Mouse (Mus musculus): Measurements from ENCODE around the gene Pygm. TPM values are rescaled to one million over a fixed set of nuclear protein-coding genes. Genes with fewer than 3 reads are reported as not detected.

The Pygm gene
- 10.1 TPM for polyA plus RNA-seq (2014; fragmentation: Illumina TruSeq; extraction: RNeasy Lipid Tissue Mini Kit (QIAGEN cat#74804); ENCODE audit: low read depth, low replicate concordance)

DNA sequence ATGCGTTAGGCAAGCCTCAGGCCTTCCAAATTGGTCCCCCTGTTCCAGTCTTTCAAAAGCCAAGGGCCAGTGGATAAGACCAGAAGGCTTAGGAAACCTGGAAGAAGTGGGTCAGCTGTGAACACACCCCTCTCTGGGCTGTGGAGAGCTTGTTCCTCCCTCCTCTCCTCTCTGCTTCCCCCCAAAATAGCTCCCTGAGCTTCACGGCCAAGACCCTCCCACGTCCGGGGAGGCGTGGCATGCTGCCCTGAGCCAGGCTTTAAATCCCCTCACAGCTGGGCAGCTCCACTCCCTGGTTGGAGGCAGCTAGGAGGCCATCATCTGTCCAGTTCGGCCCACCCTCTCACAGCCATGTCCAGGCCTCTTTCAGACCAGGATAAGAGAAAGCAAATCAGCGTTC is at the start of gene Pygm:
TSS of gene Pygm (plus strand) at position 272 of the 400 bp plus-strand sequence.

DNA sequence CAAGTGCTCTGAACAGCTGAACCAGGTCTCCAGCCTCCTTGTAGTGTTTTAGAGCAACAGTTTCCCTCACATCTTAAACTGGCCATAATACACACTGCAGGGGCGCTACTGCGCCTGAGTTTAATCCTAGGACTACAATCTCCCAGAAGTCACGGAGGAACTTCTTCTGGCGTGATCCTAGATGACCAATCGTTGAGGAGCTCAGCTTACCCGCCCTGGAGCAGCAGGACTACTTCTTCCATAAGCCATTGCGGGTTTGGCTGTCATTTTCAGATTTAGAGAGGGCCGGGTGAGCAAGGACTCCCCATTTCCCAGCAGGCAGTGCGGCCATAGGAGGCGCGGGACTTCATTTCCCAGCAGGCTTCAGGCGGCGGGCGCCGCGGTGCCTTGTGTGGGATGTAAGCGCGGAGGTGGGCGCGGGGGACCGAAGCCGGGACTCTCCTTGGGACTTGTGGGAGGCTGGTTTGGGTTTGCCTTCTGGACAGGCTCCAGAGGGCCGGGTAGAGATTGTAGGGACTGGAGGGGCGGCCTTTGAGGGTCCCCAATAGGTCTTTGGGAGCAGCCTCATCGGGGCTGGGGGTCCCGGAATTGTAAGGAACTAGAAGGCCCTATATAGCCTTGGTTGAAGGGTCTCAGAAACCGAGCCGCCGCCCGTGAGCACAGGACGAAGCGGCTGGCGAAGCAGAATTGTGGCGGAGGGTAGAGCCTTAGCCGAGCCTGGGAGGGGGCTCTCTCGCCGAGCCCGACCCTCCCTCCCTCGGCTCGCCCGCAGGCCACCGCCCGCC is 49.3 kb upstream of the Pygm start, which contains the start of gene Men1:
TSS of gene Men1 (plus strand) at position 307 of the 785 bp plus-strand sequence.

DNA sequence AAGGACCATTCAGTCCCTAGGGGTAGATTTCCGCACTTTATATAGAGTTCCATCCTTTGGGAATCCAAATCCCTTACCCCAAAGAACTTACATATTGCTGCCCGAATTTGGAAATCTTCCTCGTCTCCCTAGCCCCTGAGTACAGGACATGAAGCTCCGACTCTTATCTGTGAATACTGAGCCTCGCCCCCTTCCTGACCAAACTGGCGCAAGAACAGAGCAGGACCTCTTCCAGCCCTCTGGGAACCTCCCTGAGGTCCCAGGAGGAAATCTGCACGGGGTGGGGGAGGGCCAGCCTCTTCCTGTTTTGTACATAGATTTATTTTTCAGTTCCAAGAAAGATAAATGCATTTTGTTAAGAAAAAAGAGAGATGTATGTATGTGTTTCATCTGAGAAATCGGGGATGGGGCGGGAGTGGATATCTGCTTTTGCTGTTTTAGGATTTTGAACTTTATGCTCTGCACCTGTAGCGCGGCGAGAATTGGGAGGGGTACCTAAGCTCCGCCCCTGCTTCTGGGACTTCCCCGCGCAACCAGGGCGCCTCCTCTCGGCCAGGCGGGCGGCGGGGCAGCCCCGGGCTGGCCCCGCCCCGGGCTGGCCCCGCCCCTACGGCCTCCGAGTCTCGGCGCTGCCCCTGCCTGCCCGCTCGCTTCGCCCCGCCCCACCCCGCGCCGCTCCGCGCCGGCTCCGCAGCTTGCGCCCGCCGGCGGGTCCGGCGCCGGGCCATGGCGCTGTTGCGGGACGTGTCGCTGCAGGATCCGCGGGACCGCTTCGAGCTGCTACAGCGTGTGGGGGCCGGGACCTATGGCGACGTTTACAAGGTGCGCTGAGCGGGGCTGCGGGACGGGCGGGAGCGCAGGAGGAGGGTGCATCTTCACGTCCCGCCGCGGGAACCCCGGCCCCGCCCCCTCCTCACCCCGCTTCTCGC is 43.4 kb upstream of the Pygm start, which contains the start of gene Map4k2:
TSS of gene Map4k2 (plus strand) at position 612 of the 929 bp plus-strand sequence.

DNA sequence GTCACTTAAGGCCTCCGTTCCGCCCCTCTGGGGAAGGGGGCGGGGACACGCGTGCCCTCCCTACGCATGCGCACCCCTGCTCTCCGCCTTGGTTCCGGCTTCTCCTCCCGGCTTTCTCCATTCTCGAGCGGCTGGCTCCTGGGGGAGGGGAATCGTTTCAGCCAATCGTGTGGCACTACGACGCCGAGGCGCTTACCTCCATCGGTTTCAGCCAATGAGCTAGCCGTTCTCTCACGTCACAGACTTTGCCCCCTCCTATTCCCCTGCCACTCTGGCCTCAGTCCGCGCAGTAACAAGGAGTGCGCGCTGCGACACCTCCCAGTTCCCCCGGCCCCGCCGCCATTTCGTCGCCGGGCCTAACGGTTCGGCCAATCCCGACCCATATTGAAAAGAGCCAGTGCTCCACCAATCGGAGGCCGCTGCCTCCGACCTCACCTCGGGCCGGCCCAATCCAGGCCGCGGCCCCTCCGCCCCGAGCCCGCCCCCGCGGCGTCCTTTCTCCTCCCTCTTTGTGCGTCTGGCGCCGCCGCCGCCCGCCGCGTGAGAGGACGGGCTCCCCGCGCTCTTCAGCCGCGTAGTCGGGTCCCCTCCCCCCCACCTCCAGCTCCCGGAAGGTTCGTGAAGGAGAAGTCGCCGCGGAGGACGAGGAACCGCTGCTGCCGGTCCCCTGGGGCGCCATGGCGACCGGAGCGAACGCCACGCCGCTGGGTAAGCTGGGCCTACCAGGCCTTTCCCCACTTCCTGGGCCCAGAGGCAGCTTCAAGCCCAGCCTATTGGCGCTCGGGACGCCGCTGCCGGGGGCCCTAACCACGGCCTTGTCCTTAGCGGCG is 20.6 kb upstream of the Pygm start, which contains the start of gene Sf1:
TSS of gene Sf1 (plus strand) at position 280 of the 830 bp plus-strand sequence.

DNA sequence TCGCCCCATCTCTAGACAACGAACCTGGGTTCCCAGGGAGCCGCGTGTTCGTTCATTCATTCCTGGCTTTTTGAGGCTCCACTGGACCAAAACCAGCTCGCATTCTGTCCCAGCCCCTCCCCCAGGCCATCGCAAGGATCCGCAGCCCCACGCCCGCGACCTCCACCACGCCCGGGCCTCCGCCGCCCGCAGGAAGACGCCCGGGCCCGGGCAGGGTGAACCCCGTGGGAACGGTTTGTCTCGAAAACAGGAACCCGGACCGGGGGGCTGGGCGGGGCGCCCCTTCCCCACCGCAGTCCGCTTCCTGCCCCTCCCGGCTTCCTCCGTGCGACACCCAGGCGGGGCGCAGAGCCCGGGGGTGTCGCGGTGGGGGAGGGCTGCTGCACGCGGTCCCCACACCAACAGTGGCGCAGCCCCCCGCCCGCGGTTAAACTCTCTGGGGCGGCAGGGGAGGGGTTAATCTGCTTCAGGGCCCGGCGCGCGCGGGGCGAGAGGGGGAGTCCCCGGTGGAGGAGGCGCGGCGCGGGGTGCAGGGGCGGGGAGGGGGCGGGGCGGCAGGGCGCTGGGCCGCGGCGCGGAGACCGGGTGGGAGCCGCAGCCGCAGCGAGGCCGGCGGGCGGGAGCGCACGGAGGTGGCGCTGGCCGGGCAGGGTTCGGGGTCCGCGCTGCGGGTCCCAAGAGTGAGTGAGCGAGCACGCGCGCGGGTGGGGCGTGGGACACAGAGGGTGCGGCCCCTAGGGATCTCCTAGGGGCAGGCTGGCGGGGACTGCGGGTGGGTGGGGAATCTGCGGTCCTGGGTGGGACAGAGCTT is 15.3 kb downstream of the Pygm start, which contains the start of gene Rasgrp2:
TSS of gene Rasgrp2 (plus strand) at position 56 of the 811 bp plus-strand sequence.

DNA sequence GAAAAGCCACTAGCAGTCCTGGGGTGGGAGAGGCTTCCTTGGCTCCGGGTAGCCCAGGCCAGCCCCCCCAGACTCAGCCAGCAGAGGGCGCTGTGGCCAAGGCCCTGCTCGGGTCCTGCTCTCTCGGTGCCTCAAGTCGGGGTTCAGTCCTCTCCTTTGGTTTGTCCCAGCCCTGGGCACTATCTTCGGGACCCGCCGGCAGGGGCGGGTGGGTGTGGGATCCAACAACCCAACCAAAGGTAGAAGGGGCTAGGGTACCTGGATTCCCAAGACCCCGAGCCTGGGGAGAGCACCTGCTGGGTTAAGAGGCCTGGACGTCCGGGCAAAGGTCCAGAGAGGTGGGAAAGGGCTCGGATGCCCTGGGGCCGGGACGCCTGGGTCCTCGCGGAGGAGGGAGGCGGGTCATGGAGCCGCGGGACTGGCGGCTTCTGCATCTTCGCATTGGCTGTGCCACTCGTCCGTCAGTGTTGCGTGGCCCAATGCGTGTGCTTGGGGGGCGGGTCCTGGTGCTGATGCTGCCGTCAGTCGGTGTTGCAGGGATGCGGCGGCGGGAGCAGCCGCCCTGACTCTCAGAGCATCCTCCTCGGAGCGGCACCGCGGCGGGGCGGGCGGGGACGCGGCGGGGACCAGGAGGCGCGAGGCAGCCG is 34.2 kb downstream of the Pygm start, which contains the start of gene Nrxn2:
TSS of gene Nrxn2 (plus strand) at position 499 of the 647 bp plus-strand sequence.

Other genes starting within 250 kb of the Pygm start
- gene Batf2, start 243.4 kb upstream of the Pygm start, polyA plus RNA-seq (2014; fragmentation: Illumina TruSeq; extraction: RNeasy Lipid Tissue Mini Kit (QIAGEN cat#74804); ENCODE audit: low read depth, low replicate concordance): 1.4 TPM
- gene Arl2, start 242.9 kb upstream of the Pygm start, polyA plus RNA-seq (2014; fragmentation: Illumina TruSeq; extraction: RNeasy Lipid Tissue Mini Kit (QIAGEN cat#74804); ENCODE audit: low read depth, low replicate concordance): 52.1 TPM
- gene Majin, start 200.0 kb upstream of the Pygm start, polyA plus RNA-seq (2014; fragmentation: Illumina TruSeq; extraction: RNeasy Lipid Tissue Mini Kit (QIAGEN cat#74804); ENCODE audit: low read depth, low replicate concordance): 0.65 TPM
- 0.84 TPM for gene Gpha2, start 158.0 kb upstream of the Pygm start, polyA plus RNA-seq (2014; fragmentation: Illumina TruSeq; extraction: RNeasy Lipid Tissue Mini Kit (QIAGEN cat#74804); ENCODE audit: low read depth, low replicate concordance)
- gene Ppp2r5b, start 148.5 kb upstream of the Pygm start, polyA plus RNA-seq (2014; fragmentation: Illumina TruSeq; extraction: RNeasy Lipid Tissue Mini Kit (QIAGEN cat#74804); ENCODE audit: low read depth, low replicate concordance): 33.8 TPM
- 14.8 TPM for gene Atg2a, start 142.7 kb upstream of the Pygm start, polyA plus RNA-seq (2014; fragmentation: Illumina TruSeq; extraction: RNeasy Lipid Tissue Mini Kit (QIAGEN cat#74804); ENCODE audit: low read depth, low replicate concordance)
- gene Ehd1, start 107.7 kb upstream of the Pygm start, polyA plus RNA-seq (2014; fragmentation: Illumina TruSeq; extraction: RNeasy Lipid Tissue Mini Kit (QIAGEN cat#74804); ENCODE audit: low read depth, low replicate concordance): 53.9 TPM
- 15.2 TPM for gene Cdc42bpg, start 77.9 kb upstream of the Pygm start, polyA plus RNA-seq (2014; fragmentation: Illumina TruSeq; extraction: RNeasy Lipid Tissue Mini Kit (QIAGEN cat#74804); ENCODE audit: low read depth, low replicate concordance)
- gene Men1, start 49.4 kb upstream of the Pygm start, polyA plus RNA-seq (2014; fragmentation: Illumina TruSeq; extraction: RNeasy Lipid Tissue Mini Kit (QIAGEN cat#74804); ENCODE audit: low read depth, low replicate concordance): 23.6 TPM
- 36.8 TPM for gene Map4k2, start 43.3 kb upstream of the Pygm start, polyA plus RNA-seq (2014; fragmentation: Illumina TruSeq; extraction: RNeasy Lipid Tissue Mini Kit (QIAGEN cat#74804); ENCODE audit: low read depth, low replicate concordance)
- 195 TPM for gene Sf1, start 20.7 kb upstream of the Pygm start, polyA plus RNA-seq (2014; fragmentation: Illumina TruSeq; extraction: RNeasy Lipid Tissue Mini Kit (QIAGEN cat#74804); ENCODE audit: low read depth, low replicate concordance)
- 44.5 TPM for gene Rasgrp2, start 14.9 kb downstream of the Pygm start, polyA plus RNA-seq (2014; fragmentation: Illumina TruSeq; extraction: RNeasy Lipid Tissue Mini Kit (QIAGEN cat#74804); ENCODE audit: low read depth, low replicate concordance)
- gene Nrxn2, start 34.3 kb downstream of the Pygm start, polyA plus RNA-seq (2014; fragmentation: Illumina TruSeq; extraction: RNeasy Lipid Tissue Mini Kit (QIAGEN cat#74804); ENCODE audit: low read depth, low replicate concordance): 1.1 TPM
- 0.17 TPM for gene Slc22a12, start 158.6 kb downstream of the Pygm start, polyA plus RNA-seq (2014; fragmentation: Illumina TruSeq; extraction: RNeasy Lipid Tissue Mini Kit (QIAGEN cat#74804); ENCODE audit: low read depth, low replicate concordance)